ENCODE assay signal across 7 mouse cellular contexts in the genomic region with DNA sequence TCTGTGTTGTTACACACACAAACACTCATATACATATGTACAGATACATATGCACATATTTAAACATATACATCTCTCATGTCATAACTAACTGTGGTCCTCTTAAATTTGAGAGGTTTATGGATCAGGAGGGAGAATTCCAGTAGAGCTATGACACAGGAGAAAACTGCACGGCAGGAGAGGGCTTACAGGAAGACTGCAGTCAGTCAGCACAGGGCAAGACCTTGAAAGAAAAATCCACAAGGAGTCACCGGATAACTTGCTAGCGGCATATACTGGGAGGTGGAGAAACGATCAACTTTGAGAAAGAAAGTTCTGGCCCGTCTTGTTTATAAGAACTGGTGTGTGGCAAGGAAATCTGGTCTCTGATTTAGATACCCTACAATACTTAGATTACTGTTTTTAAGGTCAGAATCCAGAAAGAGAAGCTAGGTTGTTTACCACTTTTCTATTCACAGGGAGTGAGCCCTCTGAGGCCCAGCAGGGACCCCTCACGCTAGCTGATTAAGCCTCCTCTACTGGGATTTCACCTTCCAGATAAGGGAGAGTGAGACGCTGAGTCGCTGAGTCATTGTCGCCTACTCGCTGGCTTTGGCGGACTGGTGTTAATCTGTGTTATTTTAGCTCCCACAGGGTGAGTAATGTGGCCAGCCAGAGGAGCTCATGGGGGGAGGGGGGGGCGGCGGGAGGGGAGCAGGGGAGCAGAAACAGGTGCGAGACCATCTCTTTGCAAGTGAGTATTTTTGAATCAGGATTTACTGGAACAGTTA. TPM values are rescaled to one million over a fixed set of nuclear protein-coding genes. Genes with fewer than 3 reads are reported as not detected.
A peak's percentile ranks its signal among the peaks of the same experiment; 100 is the strongest.
DNase-seq lines count a peak whose midpoint lies in the region; ATAC-seq and TF ChIP-seq lines count a peak whose summit lies in the region.

No protein-coding gene starts in this region.

- H3K27ac ChIP-seq in ES-Bruce4 (ENCODE audit: insufficient read depth, low read length), result peak overlapping the region; percentile 78
- H3K27ac ChIP-seq in forebrain, embryonic 11.5 days (ENCODE audit: low read depth, low read length), result no peak overlapping the region

- WGBS in forebrain, embryonic 11.5 days, result 5% methylated on average over 14 of the region's 14 CpGs

- H3K27me3 ChIP-seq in ES-Bruce4 (ENCODE audit: control insufficient read depth, insufficient read depth, low read length, poor library complexity, severe bottlenecking), result no peaks in the 10 kb centered on the region
- no peaks in the 10 kb centered on the region for H3K27me3 ChIP-seq in forebrain, embryonic 11.5 days (ENCODE audit: control insufficient read depth, insufficient read depth, low read length)

- ATAC-seq in forebrain, embryonic 11.5 days (replicated peaks; ENCODE audit: low FRiP score), result no peak
- peak; percentile 93 for ATAC-seq in megakaryocyte-erythroid progenitor cell, adult 5-6 weeks (replicated peaks; ENCODE audit: low FRiP score, low TSS enrichment, poor library complexity, severe bottlenecking)

- TF ChIP-seq EP300 in ES-Bruce4 (IDR thresholded peaks at IDR 0.05; ENCODE audit: insufficient read depth, low read depth, low read length), result peak; percentile 76

- H3K9me3 ChIP-seq in ES-Bruce4 (replicated peaks; ENCODE audit: control insufficient read depth, insufficient read depth, low read length, poor library complexity, severe bottlenecking), result 0 out of 2 replicates have a peak, but pooled peaks cover 2% of the 10 kb centered on the region
- H3K9me3 ChIP-seq in forebrain, embryonic 11.5 days (ENCODE audit: control insufficient read depth, low read length), result no peaks in the 10 kb centered on the region

- no peaks in the 10 kb centered on the region for H3K36me3 ChIP-seq in ES-Bruce4 (ENCODE audit: control insufficient read depth, insufficient read depth, low read length, poor library complexity, severe bottlenecking)
- H3K36me3 ChIP-seq in forebrain, embryonic 11.5 days (ENCODE audit: control insufficient read depth, insufficient read depth, low read length), result no peaks in the 10 kb centered on the region

- peaks cover 4% of the 10 kb centered on the region for H3K4me1 ChIP-seq in ES-Bruce4 (ENCODE audit: control insufficient read depth, insufficient read depth, low read length)
- H3K4me1 ChIP-seq in forebrain, embryonic 11.5 days (replicated peaks; ENCODE audit: control insufficient read depth, insufficient read depth, low read length), result peaks cover 2% of the 10 kb centered on the region; the same call in 1 of the 2 replicates

- no peak for TF ChIP-seq CTCF in ES-Bruce4 (IDR thresholded peaks at IDR 0.05; ENCODE audit: low read depth, low read length)

- H3K9ac ChIP-seq in ES-Bruce4 (ENCODE audit: low read depth, poor library complexity, severe bottlenecking), result peak overlapping the region; percentile 21; the same call in 1 of the 2 replicates
- no peak overlapping the region for H3K9ac ChIP-seq in forebrain, embryonic 11.5 days (ENCODE audit: low read length)

- no peak overlapping the region for H3K4me2 ChIP-seq in forebrain, embryonic 11.5 days (ENCODE audit: low read depth, low read length, severe bottlenecking)

- no peak overlapping the region for H3K4me3 ChIP-seq in ES-Bruce4 (ENCODE audit: low read depth, low read length)
- H3K4me3 ChIP-seq in forebrain, embryonic 11.5 days (ENCODE audit: low read depth, low read length), result no peak overlapping the region

- DNase-seq in ZHBTc4 (ENCODE audit: low read depth, low spot score), result peak; percentile 48
- DNase-seq in forebrain, embryonic 11.5 days (ENCODE audit: low spot score), result peak; percentile 51
- peak; percentile 46 to 59 for DNase-seq in heart, postnatal 36 days
- peak; percentile 14 to 58 for DNase-seq in left cerebral cortex, adult 8-10 months (ENCODE audit: low spot score in 2 of 2)
- no peak for DNase-seq in spleen, adult 18-20 months

- no peak for TF ChIP-seq POLR2A in ES-Bruce4 (IDR thresholded peaks at IDR 0.05; ENCODE audit: insufficient read depth, low read length)

- intact Hi-C loops in heart, postnatal 36 days (cut with DNase I), result loop anchor here (2.0 to 5.0 kb wide), 2 partner anchors 55 to 66 kb away; a partner anchor contains a TSS

RNA-seq across cellular contexts. Expression of a gene that starts 53.6 kb away (rescaled TPM):
- polyA plus RNA-seq in ES-Bruce4 (2011; ENCODE audit: insufficient read depth, insufficient read length, low read depth, missing spikeins), result 8.9 and 13.1 TPM in 2 replicates
- polyA plus RNA-seq in forebrain, embryonic 11.5 days (2014; fragmentation: Nextera tagmentation; extraction: Ambion mirVana), result 0.80 and 1.4 TPM in 2 replicates
- total RNA-seq in heart, postnatal 36 days (2021), result 1,000 to 10,000 TPM; 1,249 to 1,910 TPM
- total RNA-seq in left cerebral cortex, adult 8-10 months (2022), result 10 to 100 TPM; 12.9 to 14.8 (median 14.0) TPM
- not detected in 2 replicates for total RNA-seq in megakaryocyte-erythroid progenitor cell, adult 5-6 weeks (2014; fragmentation: Nextera tagmentation)
- total RNA-seq in megakaryocyte-erythroid progenitor cell, adult 5-6 weeks (2017), result not detected in 2 replicates

RNA-seq across cellular contexts. Expression of a gene that starts 59.3 kb away (rescaled TPM):
- 1.2 and 1.3 TPM in 2 replicates for polyA plus RNA-seq in ES-Bruce4 (2011; ENCODE audit: insufficient read depth, insufficient read length, low read depth, missing spikeins)
- 33.4 and 34.1 TPM in 2 replicates for polyA plus RNA-seq in forebrain, embryonic 11.5 days (2014; fragmentation: Nextera tagmentation; extraction: Ambion mirVana)
- 10 to 100 TPM in 1 of 2 experiments, 1 to 10 TPM in 1; 7.1 to 10.1 TPM for total RNA-seq in heart, postnatal 36 days (2021)
- total RNA-seq in left cerebral cortex, adult 8-10 months (2022), result 1 to 10 TPM in 1 of 4 experiments, under 1 TPM in 3; 0.48 to 1.3 (median 0.56) TPM
- total RNA-seq in megakaryocyte-erythroid progenitor cell, adult 5-6 weeks (2014; fragmentation: Nextera tagmentation), result not detected in 2 replicates
- not detected in 2 replicates for total RNA-seq in megakaryocyte-erythroid progenitor cell, adult 5-6 weeks (2017)

Comparison
In these comparisons a context has a peak if more than half of its experiments do, and no peak if none do; other contexts are left out.
1. DNase-seq: peak in ZHBTc4 (single experiment), forebrain, embryonic 11.5 days (single experiment), heart, postnatal 36 days (2 of 2) and left cerebral cortex, adult 8-10 months (2 of 2); none in spleen, adult 18-20 months (0 of 2).
2. RNA of a gene that starts 53.6 kb away (total RNA-seq): 1,249 to 1,910 TPM in heart, postnatal 36 days; 12.9 to 14.8 TPM in left cerebral cortex, adult 8-10 months and not detected in megakaryocyte-erythroid progenitor cell, adult 5-6 weeks; every median in the first group is over 10 times any median in the second.